Mouse (Mus musculus): ENCODE results near the gene Atrip.

Gene Atrip

DNA sequence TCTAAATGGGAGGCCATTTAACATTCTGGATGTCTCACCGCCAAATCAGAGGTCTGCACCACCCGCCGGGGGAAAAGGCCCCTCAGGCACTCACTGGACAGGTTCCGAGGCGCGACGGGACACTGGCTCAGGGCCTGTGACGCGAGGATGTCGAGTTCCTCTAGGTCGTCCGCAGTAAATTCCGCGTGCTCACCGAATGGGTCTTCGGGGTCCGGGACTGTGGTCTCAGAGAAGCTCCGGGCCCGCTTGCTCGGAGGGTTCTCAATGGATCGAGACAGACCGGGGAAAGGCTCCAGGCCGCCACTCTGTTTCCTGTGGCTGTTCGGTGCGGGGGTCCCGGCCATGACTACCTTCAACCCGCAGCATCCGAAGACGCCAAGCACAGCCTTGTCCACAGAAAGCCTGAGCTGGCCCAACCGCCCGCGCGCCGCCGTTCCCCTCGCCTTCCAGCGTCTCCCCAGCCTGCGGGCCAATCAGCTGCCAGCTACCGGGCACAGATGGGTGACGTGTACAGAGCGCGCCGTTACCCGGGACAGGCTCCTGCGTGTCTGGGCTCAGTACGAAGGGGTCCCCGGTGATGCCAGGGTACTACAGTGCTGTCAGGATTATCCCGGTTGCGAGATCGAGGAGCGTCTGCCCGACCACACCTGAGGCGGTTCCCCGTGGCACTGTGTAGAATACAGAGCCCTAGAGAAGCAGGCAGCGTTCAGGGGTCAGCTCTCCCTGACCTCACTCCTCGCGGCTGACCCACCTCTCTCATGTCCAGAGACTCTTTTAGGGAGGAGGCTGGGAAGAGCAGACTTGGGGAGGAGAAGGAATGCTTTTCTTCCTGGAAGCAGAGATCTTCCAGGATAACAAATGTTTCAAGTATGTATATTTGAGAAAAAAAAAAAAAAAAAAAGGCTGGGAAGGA, at the start of gene Atrip:
TSS of gene Atrip (minus strand) at position 464 of the 913 bp plus-strand sequence.
- DNase-seq (ENCODE audit: low spot score): peak; percentile 93

DNA sequence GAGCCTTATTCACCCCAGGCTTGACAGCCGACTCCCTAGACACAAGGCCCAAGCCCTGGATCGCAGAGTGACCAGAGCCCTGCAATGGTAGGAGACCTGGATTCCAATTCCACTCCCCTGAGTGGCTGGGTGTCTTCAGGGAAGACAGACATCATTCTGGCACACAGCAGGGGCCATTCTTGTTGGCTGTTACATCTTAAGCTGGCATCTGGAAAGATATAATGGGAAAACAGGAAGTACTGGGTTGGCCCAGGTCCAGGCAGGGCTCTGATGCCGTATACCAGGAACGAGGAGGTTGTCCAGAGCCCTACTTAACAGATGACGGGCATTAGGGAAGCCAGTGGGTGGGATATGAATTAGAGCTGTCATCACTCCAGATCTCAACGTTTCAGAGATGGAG, 49.3 kb upstream of the Atrip start:
- DNase-seq (ENCODE audit: low spot score): no peak

DNA sequence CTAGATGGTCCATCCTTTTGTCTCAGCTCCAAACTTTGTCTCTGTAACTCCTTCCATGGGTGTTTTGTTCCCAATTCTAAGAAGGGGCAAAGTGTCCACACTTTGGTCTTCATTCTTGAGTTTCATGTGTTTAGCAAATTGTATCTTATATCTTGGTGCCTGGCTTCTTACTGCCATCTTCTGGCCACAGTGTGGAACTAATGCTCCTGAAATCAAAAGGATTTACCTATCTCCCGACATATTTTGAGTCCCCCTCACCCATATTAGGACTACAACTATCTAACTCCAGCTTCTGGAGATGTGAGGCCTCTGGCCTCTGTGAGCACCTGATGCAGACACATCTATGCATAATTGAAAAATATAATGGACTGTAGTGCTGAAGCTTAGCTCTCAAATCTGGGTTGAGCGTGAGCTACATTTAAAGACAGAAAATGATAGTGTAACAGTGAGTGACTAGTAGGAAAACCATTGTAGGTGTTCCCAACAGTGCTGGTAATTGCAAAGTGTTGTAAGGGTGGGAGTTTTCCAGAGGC, 48.7 kb upstream of the Atrip start:
- no peak for DNase-seq (ENCODE audit: low spot score)

DNA sequence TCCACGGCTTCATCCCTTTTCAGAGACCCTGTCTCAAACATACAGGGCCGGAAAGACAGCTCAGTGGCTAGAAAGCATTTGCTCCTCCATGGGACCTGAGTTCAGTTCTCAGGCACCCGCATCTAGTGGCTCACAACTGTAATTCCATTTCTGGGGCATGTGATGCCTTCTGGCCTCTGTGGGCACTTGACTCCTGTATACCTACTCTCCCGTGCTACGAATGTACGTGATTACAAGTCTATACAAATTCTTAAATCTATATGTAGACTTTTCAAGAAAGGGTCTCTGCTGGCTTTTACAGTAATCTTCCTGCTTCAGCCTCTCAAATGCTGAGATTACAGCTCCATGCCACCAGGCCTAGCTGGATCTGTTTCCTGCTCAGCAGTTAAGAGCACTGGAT, 47.0 kb upstream of the Atrip start:
- DNase-seq (ENCODE audit: low spot score): no peak

DNA sequence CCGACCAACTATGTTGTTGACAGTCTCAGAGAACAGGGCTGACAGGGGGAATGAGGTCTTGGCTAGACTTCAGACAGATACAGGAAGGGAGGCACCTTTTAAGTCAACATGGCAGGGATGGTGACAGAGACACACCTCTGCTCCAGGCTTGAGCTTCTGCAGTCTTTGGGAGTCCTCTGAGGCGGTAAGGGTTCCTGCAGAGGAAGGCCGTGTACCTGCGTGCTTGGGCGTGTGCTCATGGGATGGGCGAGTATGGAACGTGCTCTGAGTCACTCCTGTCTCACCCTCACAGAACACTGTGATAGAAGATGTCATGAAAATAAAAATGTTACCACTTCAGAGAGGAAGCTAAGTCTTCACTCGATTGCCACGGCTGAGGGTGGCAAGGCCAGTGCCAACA, 45.6 kb upstream of the Atrip start:
- DNase-seq (ENCODE audit: low spot score): no peak

DNA sequence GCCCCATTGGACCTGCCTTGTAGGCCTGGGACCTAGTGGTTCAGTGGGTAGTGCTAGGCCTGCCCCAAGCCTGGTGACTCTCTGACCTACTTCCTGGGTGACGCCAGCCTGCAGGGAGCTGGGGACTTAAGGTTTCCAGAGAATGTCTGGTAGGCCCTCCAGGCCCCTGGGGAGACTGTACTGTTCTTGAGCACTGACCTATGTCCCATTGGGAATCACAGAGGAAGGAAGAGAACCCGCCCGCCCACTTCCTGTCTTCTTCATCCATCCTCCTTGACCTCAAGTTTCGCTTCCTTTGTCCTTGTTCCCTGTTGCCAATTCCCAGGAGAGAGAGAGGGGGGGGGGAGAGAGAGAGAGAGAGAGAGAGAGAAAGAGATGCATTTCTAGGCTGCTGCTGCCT, 44.2 kb upstream of the Atrip start:
- DNase-seq (ENCODE audit: low spot score): no peak

DNA sequence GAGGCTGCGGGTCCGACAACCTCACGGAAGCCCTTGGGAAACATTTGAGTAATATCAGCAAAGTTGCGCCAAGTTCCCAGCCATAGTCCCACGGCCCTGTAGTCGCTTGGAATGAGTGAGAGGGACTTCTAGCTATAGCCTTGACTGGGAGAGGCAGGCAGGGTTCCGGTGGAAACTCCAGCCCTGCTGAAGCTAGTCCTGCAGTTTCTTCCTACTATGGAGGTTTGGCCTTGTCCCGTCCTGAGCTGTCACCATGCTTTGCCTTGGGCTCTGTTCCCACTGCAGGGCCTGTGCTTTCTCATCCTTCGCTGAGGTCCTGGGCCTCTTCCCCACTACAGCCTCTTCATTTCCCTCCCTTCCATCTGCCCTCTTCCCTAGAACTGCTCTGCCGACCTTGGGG, 42.3 kb upstream of the Atrip start:
- DNase-seq (ENCODE audit: low spot score): no peak

DNA sequence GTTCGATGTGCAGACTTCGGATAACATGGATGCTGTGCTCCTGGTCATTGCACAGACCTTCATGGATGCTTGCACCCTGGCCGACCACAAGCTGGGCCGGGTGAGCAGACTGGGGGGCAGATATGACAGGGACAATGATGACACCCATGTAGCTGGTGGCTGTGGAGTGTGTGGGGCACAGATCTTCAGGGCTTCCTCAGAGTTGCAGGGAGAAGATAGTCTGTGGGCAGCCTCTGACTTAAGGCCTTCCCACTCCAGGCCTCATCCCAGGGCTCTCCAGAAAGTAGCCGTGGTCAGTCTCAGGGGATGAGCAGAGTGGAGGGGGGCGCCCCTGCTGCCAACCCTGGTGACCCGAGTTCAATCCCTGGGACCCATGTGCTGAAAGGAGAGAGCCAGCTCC, 40.9 kb upstream of the Atrip start:
- no peak for DNase-seq (ENCODE audit: low spot score)

DNA sequence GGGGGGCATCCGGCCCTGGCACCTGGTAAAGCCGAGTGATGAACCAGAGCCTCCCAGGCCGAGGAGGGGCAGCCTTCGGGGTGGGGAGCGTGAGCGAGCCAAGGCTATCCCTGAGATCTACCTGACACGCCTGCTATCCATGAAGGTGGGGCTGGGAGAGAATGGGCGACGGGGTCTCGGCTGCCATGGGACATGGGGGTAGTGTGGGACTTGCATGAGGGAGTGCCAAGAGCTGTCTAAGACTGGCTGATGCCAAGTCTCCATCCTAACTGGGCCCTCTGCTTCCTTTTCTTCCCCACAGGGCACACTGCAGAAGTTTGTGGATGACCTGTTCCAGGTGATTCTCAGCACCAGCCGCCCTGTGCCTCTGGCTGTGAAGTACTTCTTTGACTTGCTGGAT, 40.4 kb upstream of the Atrip start:
- DNase-seq (ENCODE audit: low spot score): no peak

DNA sequence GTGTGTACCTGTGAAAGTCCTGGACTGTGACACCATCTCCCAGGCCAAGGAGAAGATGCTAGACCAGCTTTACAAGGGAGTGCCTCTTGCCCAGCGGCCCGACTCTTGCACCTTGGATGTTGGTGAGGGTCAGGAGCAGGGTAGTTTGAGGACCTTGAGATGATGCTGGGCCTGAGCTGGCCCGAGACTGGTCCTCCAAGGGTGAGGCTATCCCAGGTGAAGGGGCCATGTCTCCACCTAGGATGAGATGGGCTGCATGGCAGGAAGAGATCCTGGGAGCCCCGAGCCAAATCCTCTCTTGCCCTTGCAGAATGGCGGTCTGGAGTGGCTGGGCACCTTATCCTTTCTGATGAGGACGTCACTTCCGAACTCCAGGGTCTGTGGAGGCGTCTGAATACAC, 39.4 kb upstream of the Atrip start:
- DNase-seq (ENCODE audit: low spot score): no peak

DNA sequence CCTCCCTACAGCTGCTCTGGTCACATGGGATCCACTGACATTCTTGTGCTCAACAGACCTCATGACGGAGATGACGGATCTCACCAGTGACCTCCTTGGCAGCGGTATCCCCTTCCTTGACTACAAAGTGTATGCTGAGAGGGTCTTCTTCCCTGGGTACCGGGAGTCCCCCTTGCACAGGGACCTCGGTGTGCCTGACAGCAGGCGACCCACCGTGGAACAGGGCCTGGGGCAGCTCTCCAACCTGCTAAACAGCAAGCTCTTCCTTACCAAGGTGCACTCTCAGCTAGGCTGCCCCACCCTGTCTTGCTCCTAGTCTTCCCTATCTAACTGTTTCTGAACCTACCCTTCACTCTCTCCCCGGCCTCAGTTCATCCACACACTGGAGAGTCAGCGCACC, 37.7 kb upstream of the Atrip start:
- no peak for DNase-seq (ENCODE audit: low spot score)

DNA sequence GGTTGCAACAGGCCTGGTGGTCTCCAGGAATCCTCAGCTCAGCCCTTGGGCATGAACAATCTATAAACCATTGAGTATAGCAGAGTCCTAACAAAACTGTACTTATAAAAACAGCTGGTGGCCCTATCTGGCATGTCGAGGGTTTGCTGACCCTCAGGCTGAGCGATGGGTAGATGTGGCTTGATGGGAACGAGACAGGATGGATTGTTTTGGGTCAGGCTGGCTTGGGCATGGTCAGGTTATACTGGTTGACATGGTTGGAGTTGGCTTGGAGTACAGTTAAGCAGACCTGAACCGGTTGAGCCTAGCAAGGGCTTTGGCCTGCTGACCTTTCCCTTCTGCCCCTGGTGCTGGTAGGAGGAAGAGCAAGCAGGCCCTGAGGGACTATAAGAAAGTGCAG, 37.2 kb upstream of the Atrip start:
- no peak for DNase-seq (ENCODE audit: low spot score)

DNA sequence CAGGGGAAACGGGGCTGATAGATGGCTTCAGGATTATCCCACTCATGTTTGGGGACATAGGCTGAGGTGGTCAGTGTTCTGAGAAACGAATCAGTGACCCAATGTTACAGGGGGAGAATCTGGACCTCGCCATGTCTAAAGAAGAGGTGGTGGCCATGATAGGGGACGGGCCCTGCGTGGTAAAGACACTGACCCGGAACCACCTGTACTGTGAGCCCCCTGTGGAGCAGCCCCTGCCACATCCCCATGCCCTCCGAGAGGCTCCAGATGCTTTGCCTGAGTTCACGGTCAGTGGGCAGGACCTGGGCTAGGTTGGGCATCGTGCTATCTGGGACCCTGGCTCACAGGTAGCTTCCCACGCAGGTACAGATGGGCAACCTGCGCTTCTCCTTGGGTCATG, 36.3 kb upstream of the Atrip start:
- DNase-seq (ENCODE audit: low spot score): no peak

DNA sequence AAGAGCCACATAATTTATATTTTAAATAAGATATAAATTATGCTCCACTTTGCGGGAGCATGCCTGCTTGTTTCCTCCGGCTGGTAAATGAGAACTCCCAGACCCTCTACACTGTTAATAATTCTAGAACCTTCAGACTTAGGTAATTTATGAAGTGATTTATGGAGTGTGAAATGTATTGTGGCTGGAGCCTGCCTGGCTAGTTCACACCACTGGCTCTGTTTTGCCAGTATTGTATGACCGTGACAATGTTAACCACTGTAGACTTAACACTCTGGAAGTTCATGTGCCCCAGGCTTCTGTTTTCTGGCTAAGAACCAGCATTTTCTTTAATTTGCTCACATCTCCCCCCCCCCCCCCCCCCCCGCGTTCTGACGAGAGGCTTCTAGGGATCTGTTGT, 33.4 kb upstream of the Atrip start:
- DNase-seq (ENCODE audit: low spot score): no peak

DNA sequence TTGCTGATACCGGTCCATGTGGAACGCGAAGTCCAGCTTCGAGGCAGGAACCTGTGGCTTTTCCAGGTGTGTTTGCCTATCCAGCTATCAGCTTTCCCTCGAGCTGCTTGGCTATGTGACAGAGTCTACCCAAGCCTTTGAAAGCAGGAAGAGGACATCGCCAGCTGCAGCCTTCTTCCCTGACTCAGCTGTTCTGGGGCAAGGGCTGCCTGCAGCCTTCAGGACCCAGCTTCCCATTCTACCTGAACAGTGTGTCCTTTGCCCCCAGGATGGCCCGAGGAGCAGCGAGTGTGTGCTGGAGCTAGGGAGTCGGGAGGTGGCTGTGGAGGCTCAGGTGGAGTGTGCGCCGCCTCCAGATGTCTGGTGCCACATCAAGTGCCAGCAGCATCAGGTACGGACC, 31.7 kb upstream of the Atrip start:
- DNase-seq (ENCODE audit: low spot score): no peak

DNA sequence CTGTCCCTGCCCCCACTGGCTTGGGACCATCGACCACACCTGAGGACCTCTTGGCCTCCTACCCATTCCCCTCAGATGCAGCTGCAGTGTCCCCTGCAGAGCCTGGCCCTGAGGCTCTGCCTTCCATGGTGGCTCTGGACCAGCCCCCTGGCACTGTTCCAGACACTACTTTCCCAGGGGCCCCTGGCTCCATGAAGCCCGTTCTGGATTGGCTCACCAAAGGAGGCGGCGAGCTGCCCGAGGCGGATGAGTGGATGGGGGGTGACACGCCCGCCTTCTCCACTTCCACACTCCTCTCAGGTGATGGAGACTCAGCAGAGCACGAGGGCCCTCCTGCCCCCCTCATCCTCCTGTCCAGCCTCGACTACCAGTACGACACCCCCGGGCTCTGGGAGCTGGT, 31.1 kb upstream of the Atrip start:
- no peak for DNase-seq (ENCODE audit: low spot score)

DNA sequence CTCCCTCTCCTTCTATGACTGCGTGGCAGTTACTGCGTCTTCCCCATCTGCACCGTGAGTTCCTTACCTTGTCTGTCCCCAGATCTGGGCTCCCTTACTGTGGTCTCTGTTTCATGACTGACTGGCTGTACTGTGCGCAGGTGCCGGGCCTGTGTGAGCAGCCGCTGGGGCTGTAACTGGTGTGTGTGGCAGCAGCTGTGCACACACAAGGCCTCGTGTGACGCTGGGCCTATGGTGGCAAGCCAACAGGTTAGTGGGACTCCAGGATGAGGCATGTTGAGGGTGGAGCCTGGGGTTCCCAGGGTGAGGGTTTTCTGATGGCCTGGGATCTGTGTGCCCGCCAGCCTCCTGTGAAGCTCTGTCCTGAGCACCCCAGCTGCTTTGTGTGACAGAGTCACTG, 30.2 kb upstream of the Atrip start:
- DNase-seq (ENCODE audit: low spot score): no peak

DNA sequence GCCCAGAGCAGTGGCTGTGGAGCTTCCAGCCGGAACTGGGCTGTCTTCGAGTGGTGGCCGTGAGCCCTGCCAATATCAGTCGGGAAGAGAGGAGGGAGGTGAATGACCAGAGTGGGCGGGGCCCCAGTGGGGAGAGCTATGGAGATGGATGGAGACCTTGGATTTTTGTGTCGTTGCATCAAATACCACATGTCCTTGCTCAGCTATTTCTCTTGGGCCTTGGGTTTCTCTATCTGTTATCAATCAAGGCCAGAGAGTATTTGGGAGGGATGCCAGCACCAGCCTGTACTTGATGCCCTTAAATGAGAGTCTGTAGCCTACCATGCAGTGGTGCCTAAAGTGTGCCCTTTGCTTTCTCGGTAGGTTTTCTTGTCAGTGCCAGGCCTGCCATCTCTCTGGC, 29.3 kb upstream of the Atrip start:
- peak; percentile 38 for DNase-seq (ENCODE audit: low spot score)

DNA sequence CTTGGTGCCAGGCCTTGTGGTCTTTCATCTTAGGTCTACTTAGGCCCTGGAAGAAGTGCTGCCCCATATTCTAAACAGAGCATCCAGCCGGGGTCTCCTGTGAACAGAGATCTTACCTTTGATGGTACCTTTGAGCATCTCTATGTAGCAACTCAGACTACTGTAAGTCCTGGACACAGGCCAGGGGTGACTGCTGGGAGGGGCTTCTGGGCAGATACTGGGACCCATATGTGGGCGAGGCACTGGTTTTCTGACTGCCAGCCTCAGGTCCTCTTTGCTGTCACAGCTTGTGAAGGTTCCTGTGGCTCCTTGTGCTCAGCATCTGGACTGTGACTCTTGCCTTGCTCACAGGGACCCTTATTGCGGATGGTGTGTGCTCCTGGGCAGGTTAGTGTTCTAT, 28.6 kb upstream of the Atrip start:
- no peak for DNase-seq (ENCODE audit: low spot score)

DNA sequence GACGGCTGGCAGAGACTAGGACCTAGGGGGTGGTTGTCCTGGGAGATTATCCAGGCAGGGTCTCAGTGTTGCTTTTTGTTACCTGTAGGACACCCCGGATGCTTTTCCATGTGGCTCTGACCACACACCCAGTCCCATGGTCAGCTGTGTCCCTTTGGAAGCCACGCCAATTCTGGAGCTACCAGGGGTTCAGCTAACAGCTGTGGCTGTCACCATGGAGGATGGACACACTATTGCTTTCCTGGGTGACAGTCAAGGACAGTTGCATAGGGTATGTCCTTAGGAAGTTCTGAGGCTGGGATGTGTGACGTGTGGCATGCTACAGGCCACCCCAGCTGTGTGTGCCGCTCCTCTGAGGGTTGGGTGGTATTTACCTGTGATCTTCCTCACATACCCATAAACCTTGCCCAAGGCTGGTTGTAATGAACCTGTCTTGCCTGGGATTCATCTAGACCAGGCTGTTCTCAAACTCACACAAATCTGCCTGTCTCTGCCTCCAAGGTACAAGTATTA, 28.1 kb upstream of the Atrip start:
- no peak for DNase-seq (ENCODE audit: low spot score)

DNA sequence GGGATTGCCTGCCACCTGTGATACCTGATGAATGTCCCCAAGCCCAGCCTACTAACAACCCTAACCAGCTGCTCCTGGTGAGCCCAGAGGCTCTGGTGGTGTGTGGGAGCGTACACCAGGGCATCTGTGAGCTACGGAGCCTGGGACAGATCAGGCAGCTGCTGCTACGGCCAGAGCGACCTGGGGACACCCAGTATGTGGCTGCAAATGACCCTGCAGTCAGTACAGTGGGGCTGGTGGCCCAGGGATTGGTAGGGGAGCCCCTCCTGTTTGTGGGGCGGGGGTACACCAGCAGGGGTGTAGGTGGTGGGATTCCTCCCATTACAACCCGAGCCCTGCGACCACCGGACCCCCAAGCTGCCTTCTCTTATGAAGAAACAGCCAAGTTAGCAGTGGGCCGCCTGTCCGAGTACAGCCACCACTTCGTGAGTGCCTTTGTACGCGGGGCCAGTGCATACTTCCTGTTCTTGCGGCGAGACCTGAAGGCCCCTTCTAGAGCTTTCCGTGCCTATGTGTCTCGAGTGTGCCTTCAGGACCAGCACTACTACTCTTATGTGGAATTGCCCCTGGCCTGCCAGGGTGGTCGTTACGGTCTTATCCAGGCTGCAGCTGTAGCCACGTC, 26.5 kb upstream of the Atrip start:
- no peak for DNase-seq (ENCODE audit: low spot score)

DNA sequence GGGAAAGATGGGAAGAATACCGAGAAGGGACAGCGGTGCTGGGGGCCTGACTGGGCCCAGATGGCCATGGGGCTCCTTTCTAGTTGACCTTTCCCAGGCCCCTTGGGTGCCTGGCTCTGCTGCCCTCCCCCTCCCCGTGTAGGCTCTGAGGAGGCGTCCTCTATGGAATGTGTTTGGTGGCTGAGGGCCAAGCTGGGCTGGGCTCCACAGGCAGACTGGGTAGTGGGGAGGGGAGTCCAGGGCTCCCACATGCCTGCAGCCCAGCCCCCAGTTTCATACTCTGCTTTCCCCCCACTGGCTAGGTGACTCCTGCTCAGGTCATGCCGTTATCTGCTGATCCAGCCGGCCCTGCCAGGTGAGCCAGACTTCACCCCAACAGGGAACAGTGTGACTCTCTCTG, 25.0 kb upstream of the Atrip start:
- peak; percentile 38 for DNase-seq (ENCODE audit: low spot score)

DNA sequence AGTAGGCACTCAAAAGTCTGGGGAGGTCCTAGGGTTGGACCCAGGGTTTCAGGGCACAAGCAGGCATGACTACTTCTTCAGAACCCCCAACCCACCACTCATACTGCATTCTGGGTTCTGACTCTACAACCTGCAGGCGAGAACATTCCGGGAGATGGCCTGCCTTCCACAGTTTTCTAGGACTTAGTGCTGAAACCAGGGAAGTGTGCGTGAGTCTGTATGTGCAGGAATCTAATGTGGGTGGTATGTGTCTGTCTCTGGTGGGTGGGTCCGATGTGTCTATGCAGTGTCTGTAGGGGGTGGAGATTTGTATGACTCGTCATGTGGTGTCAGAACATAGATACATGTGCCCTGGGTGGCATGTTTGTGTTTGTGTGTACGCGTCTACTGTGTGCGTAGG, 24.4 kb upstream of the Atrip start:
- no peak for DNase-seq (ENCODE audit: low spot score)

Data from testis, postnatal 14 days (tissue).